Mouse (Mus musculus) liver, postnatal 0 days (tissue): ENCODE results near the gene Hist1h1t. TPM values are rescaled to one million over a fixed set of nuclear protein-coding genes. Genes with fewer than 3 reads are reported as not detected.
"Not testable (repeated sequence)": the region's sequence is repeated elsewhere in the genome, so short reads cannot be mapped to it uniquely, and the experiment has no call there.

ENCODE experiments used
- ATAC-seq: fragments of 200-750 bp; cut with Nextera tagmentation; 2 replicates; pipeline ENCODE4 v1.8.0; 2017; ENCODE audit warnings: mild to moderate bottlenecking, moderate library complexity
- DNase-seq: peaks from one replicate; pipeline ENCODE4 v3.0.0-alpha.2; 2016
- H3K27ac ChIP-seq: fragments of 300-500 bp; sonication (generic); 2 replicates; pipeline ENCODE4 v1.5.1; 2014; ENCODE audit warnings: antibody characterized with exemption, moderate library complexity, mild to moderate bottlenecking, low read depth
- H3K27me3 ChIP-seq: fragments of 300-500 bp; sonication (generic); 2 replicates; pipeline ENCODE4 v1.6.1; 2014; ENCODE audit warnings: low read length, control low read depth, mixed read lengths; ENCODE audit not compliant: insufficient read depth
- H3K36me3 ChIP-seq: fragments of 300-500 bp; sonication (generic); replicated peaks from 2 replicates; pipeline ENCODE4 v1.6.1; 2014; ENCODE audit warnings: mild to moderate bottlenecking, control low read depth, low read length, moderate library complexity, mixed read lengths; ENCODE audit not compliant: insufficient read depth
- H3K4me1 ChIP-seq: fragments of 300-500 bp; sonication (generic); 2 replicates; pipeline ENCODE4 v1.6.1; 2014; ENCODE audit warnings: antibody characterized with exemption, mild to moderate bottlenecking, control low read depth; ENCODE audit not compliant: insufficient read depth
- H3K4me2 ChIP-seq: fragments of 300-500 bp; sonication (generic); 2 replicates; pipeline ENCODE4 v1.6.1; 2014; ENCODE audit warnings: low read depth, mild to moderate bottlenecking, low read length, moderate library complexity, mixed read lengths
- H3K4me3 ChIP-seq: fragments of 300-500 bp; sonication (generic); 2 replicates; pipeline ENCODE4 v1.5.1; 2014; ENCODE audit warnings: low read depth, low read length
- H3K9ac ChIP-seq: fragments of 300-500 bp; sonication (generic); replicated peaks from 2 replicates; pipeline ENCODE4 v1.6.1; 2014; ENCODE audit warnings: mild to moderate bottlenecking, moderate library complexity
- H3K9me3 ChIP-seq: fragments of 300-500 bp; sonication (generic); 2 replicates; pipeline ENCODE4 v1.6.1; 2016; ENCODE audit warnings: mild to moderate bottlenecking, control low read depth, low read length, mixed read lengths
- CTCF ChIP-seq: sonication (generic); IDR thresholded peaks from 2 replicates; pipeline ENCODE4 v1.5.1; 2016; ENCODE audit warnings: antibody characterized with exemption, low read depth
- EP300 ChIP-seq: IDR thresholded peaks from 2 replicates; pipeline ENCODE4 v1.6.1; 2016; ENCODE audit warnings: antibody characterized with exemption, low read depth, mild to moderate bottlenecking
- WGBS: fragments of 180-500 bp; shearing (Covaris S2); extraction: QIAGEN DNeasy Blood & Tissue Kit; methylation state at CpG from one replicate; pipeline ENCODE4 v1.1.7; 2014; ENCODE audit not compliant: insufficient replicate concordance; 5-methylcytosine and 5-hydroxymethylcytosine counted together
- polyA plus RNA-seq: library from polyadenylated mRNA; unstranded; fragments of >200 nt; fragmentation: Nextera tagmentation; extraction: Ambion mirVana; gene quantifications from 2 replicates; pipeline ENCODE4 v1.2.1, GENCODE M21; 2015

Hist1h1t gene
- polyA plus RNA-seq, 1 experiment from 2014 or later: not detected

DNA sequence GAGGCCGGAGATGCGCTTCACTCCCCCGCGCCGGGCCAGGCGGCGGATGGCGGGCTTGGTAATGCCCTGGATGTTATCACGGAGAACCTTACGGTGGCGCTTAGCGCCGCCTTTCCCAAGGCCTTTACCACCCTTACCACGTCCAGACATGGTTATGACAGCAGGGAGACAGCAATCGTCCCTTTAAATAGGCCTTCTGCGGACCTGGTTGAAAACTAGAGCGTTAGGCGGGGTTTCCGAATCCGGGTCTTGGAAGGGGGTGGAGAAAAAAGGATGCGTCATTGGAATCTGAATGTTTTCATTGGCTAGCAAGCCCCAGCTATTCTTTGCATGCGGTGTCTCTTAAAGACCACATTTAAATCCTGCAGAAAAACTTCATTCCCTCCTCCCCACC is 2.7 kb downstream of the Hist1h1t start, which contains the start of gene Hist1h4c:
Gene Hist1h4c, minus strand, starts transcription at position 155 of the 394 bp plus-strand sequence.
- peak within 1 kb of the TSS; percentile 98 for H3K27ac ChIP-seq
- no peaks in the 10 kb centered on the region for H3K27me3 ChIP-seq
- under 1% methylated on average over 21 of the region's 22 CpGs for WGBS
- ATAC-seq: peak; percentile 90
- H3K4me2 ChIP-seq: peak within 1 kb of the TSS; percentile 73
- TF ChIP-seq CTCF: peak; percentile 34
- TF ChIP-seq EP300: peak; percentile 96
- H3K9me3 ChIP-seq: no peaks in the 10 kb centered on the region
- peak; percentile 98 for DNase-seq
- H3K36me3 ChIP-seq: peaks cover 3% of the 10 kb centered on the region; the same call in 1 of the 2 replicates
- H3K4me3 ChIP-seq: peak within 1 kb of the TSS; percentile 54
- peak within 1 kb of the TSS; percentile 85 for H3K9ac ChIP-seq
- H3K4me1 ChIP-seq: peaks cover 12% of the 10 kb centered on the region

DNA sequence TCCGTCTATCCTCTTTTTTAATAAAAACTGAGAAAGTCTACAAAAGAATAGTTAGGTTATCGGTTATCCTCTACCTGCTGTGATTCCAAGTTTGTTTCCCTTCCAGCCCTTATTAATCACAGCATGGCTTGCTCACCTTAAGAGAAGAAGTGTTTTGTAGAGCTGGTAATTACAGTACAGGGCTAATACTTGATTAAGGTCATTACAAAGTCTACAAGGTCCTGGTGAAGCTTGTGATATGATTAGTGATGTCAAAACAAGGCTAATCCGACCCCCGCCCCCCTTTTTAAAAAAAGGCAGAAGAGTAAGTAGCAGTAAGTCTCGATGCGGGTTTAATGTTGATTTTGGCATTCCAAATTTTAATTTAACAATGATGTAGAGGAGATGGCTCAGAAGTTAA is 3.4 kb downstream of the Hist1h1t start:
- Histone ChIP-seq H3K27ac (peak overlapping the region; percentile 77), H3K4me1 (peaks cover 12% of the 10 kb centered on the region), H3K9me3 (no peaks in the 10 kb centered on the region), H3K4me3 (no peak overlapping the region), H3K4me2 (peak overlapping the region; percentile 73), H3K27me3 (no peaks in the 10 kb centered on the region), H3K9ac (peak overlapping the region; percentile 38), H3K36me3 (no peaks in the 10 kb centered on the region)
- no peak for TF ChIP-seq EP300
- TF ChIP-seq CTCF: no peak
- ATAC-seq (no peak), DNase-seq (peak; percentile 9)
- 70% methylated on average over 6 of the region's 6 CpGs for WGBS

DNA sequence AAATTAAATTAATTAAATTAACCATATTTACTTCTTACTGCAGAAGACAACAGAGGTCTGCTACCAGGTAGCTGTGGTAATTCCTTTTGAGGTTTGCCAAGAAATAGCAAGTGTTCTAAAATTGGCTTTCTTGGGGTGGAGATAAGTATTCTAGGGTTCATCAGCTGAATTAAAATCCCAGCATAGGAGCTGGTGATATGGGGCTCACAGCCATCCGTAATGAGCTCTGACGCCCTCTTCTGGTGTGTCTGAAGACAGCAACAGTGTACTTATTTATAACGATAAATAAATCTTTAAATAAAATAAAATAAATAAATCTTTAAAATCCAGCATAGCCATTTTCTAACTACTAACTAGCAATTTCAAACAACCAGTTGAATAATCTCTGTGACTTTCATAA is 4.2 kb downstream of the Hist1h1t start:
- 0 out of 2 replicates have a peak, but pooled peaks have one; percentile 12 for TF ChIP-seq CTCF
- no peak for TF ChIP-seq EP300
- H3K4me1 ChIP-seq: peaks cover 12% of the 10 kb centered on the region
- 65% methylated on average over 3 of the region's 3 CpGs for WGBS
- H3K36me3 ChIP-seq: no peaks in the 10 kb centered on the region
- H3K27ac ChIP-seq: no peak overlapping the region
- no peak overlapping the region for H3K9ac ChIP-seq
- H3K4me3 ChIP-seq: no peak overlapping the region
- H3K9me3 ChIP-seq: no peaks in the 10 kb centered on the region
- no peaks in the 10 kb centered on the region for H3K27me3 ChIP-seq
- no peak overlapping the region for H3K4me2 ChIP-seq
- no peak for ATAC-seq
- peak; percentile 7 for DNase-seq

DNA sequence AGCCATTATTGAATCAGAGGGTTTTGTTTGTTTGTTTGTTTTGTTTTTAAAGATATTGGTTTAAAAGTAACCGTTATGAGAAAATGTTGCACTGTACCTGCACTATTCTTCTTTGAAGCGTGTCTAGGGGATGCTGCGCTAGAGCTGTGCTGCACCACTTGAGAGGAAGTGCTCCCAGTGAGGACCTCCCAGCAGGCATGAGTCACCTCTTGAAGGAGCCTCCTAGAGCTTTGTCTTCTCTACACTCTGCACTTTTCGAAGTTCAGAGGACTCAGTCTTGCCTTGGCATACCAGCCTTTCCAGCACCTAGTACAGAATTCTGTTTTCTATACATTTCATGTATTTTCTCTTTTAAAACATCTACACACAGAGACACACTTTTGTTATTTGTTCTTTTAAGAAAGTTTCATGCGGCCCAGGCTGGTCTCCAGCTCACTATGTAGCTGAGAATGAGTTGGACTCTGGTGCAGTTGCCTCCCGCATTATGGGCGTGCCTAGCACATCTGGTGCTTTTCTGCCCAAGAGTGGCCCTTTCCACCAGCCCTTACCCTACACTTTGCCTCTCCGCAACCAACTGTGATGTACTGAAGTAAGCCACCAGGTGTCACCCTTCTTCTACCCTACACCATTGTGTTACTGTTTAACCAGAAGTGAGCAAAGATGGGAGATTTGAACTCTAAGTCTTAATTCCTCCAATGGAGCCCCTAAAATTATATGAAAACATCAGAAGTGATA is 5.3 kb downstream of the Hist1h1t start:
- DNase-seq (peak; percentile 76), ATAC-seq (peak; percentile 54)
- Histone ChIP-seq H3K4me1 (peaks cover 7% of the 10 kb centered on the region), H3K36me3 (no peaks in the 10 kb centered on the region), H3K9ac (no peak overlapping the region), H3K4me3 (no peak overlapping the region), H3K9me3 (no peaks in the 10 kb centered on the region), H3K4me2 (peak overlapping the region; percentile 11; the same call in 1 of the 2 replicates), H3K27me3 (no peaks in the 10 kb centered on the region), H3K27ac (no peak overlapping the region)
- WGBS: 15% methylated on average over 8 of the region's 8 CpGs
- TF ChIP-seq CTCF (peak; percentile 96), EP300 (no peak)

DNA sequence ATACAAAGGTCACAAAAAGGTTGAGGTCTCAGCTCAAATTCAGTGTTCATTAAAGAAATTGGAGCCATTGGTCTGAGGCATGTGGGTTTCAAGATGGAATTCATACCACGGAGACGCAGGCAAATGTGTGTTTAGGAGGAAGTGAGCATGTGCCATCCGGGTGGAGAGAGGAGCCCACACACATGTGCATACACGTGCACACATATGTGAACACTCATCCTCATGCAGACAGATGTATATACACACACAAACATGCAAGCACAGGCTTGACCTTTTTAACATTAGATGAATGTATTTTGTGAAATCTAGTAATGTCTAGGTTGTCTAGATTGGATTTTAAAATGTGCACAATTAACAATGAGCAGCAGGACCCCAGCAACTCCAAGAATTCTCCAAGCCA is 6.6 kb downstream of the Hist1h1t start:
- WGBS: 58% methylated on average over 4 of the region's 4 CpGs
- Histone ChIP-seq H3K4me1 (no peaks in the 10 kb centered on the region; the same call in 1 of the 2 replicates), H3K27ac (0 out of 2 replicates have a peak overlapping the region, but pooled peaks have one; percentile 52), H3K4me2 (no peak overlapping the region), H3K9me3 (no peaks in the 10 kb centered on the region), H3K4me3 (no peak overlapping the region), H3K9ac (no peak overlapping the region), H3K27me3 (no peaks in the 10 kb centered on the region), H3K36me3 (no peaks in the 10 kb centered on the region)
- DNase-seq (peak; percentile 11), ATAC-seq (no peak)
- no peak for TF ChIP-seq CTCF
- no peak for TF ChIP-seq EP300

DNA sequence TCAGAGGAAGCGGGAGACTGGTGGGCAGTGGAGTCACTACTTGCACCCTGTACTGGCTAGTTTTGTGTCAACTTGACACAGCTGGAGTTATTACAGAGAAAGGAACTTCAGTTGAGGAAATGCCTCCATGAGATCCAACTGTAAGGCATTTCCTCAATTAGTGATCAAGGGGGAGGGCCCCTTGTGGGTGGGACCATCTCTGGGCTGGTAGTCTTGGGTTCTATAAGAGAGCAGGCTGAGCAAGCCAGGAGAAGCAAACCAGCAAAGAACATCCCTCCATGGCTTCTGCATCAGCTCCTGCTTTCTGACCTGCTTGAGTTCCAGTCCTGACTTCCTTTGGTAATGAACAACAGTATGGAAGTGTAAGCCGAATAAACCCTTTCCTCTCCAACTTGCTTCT is 7.2 kb downstream of the Hist1h1t start:
- 0 out of 2 replicates have a peak overlapping the region, but pooled peaks have one; percentile 52 for H3K27ac ChIP-seq
- DNase-seq, H3K4me1 ChIP-seq, H3K36me3 ChIP-seq, H3K9ac ChIP-seq, H3K4me2 ChIP-seq, H3K9me3 ChIP-seq, H3K4me3 ChIP-seq, H3K27me3 ChIP-seq, ATAC-seq: not testable (repeated sequence)
- WGBS: 74% methylated on average over 2 of the region's 2 CpGs
